Mouse (Mus musculus) spleen, postnatal 14 days (tissue): ENCODE data around the gene Zcchc17.

Source experiments
- DNase-seq, 2 experiments: peaks; one replicate each; pipeline ENCODE4 v3.0.0; 2021 to 2022; ENCODE audit warnings: low spot score in 2 of 2

Zcchc17 gene

GRCm38 (mm10) chr4:130286531-130286930, 73.2 kb downstream of the Zcchc17 start:
- no peak for DNase-seq

DNA sequence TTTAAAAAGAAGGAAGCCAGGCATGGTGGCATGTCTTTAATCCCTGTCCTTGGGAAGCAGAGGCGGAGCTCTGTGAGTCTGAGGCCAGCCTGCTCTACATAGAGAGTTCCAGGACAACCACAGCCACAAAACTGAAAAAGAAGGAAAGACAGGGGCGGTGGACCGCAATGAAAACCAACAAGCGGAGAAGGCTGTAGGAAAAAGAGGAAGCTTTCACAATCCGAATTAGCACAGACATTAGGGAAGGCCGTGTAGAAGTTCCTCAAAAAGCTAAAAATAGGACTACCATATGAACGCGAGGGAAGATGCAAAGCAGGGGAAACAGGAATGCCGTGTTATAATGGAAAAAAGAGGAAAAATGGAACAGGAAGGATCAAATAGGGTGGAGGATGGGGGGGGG, 75.9 kb downstream of the Zcchc17 start:
- no peak for DNase-seq

DNA sequence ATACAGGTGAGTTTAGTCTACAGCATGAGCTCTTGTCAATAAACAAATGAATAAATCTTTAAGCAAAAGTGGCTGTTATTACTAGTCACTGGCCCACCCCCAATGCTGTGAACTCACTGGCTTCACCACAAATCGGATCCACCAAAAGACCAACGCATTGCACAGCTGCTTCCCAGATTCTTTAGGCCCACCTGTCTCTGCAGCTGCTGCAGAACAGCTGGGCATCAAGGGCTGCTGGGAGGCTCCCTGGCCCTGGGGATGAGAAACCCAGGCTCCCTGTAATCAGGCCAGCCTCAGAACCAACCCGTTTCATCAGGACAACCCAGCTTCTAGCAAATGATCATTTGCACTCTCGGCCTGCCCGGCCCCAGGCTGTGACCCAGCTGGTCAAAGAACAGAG, 76.9 kb downstream of the Zcchc17 start:
- DNase-seq, result no peak

GRCm38 (mm10) chr4:130279105-130279504, 80.6 kb downstream of the Zcchc17 start, which contains the start of gene Serinc2:
TSS of gene Serinc2 (minus strand) at chr4:130279205.
- no peak for DNase-seq

GRCm38 (mm10) chr4:130276573-130277176, 83.1 kb downstream of the Zcchc17 start:
- DNase-seq, result no peak

DNA sequence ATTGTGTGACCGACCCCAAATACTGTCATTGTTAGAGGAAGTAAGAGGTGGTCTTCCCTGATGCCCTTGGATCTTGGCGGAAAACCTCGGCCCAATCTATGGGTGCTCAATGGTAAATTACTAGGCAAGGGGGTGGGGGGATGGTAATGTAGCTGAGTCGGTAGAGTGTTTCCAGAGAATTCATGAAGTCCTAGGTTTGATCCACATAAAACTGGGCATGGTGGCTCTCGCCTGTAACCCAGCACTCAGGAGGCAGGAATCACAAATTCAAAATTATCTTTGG, 84.0 kb downstream of the Zcchc17 start:
- no peak for DNase-seq

DNA sequence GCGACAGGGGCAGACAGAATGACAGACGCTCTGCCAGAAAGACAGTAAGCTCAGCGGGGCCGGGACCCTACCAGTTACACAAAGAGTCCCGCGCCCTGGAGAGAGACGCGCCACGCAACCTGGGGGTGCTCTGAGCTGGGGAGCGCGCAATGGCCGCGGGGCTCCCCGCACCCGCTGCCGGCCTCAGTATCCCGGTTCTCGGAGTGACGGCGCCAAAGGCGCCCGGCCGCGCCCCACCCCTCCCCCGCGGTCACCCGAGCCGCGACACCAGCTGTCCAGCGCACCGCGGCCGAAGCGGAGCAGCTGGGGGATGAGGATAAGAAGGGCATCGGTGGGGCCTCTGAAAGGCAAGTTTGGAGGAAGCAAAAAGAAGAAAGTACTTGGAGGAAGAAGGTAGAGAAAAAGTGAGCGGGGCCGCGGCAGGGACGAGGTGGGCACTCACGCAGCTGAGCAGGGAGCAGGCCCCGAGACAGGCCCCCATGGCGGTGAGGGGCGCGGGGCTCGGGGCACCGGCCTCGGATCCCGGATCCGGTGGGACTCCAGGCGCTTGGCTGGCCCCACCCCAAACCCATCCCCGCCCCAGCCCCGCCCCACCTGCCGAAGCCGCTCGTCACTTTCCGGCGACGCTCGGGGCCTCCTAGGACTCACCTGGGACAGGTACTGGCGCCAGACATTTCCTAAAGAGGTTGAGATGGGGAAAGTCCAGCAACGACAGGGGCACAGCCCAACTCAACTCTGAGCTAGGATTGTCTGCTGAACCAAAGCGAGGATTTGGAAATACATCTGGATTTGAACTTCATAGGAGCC, 84.5 kb downstream of the Zcchc17 start:
- no peak for DNase-seq

DNA sequence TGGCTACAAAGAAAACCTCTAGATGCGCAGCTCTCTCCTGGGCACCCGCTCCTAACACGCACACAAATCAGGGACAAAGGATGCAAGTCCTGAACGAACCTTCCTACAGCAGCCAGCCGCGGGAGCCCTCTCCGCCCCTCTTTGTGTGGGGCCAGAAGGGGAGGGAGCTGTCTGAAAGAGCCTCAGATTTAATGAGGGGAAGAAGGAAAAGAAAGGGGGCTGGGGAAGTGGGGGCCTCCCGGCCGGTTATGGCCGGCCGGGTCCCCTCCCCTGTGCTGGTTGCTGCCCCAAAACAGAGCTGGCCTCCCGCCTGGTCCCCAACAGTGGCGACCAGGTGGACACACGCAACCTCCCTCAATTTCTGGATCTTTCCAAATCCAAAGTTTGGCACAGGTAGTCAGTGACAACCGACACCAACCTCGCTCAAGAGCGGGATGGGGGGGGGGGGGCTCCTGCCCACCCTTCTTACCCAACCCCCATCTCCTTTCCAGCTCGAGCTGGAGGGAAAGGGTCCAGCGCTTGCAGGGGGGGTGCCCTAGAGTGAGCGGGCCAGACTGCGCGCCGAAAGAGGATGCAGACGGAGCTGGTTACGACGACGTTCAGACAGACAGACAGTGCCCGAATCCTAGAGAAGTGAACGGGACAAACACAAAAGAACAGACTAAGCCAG, 85.3 kb downstream of the Zcchc17 start:
- DNase-seq, result no peak

DNA sequence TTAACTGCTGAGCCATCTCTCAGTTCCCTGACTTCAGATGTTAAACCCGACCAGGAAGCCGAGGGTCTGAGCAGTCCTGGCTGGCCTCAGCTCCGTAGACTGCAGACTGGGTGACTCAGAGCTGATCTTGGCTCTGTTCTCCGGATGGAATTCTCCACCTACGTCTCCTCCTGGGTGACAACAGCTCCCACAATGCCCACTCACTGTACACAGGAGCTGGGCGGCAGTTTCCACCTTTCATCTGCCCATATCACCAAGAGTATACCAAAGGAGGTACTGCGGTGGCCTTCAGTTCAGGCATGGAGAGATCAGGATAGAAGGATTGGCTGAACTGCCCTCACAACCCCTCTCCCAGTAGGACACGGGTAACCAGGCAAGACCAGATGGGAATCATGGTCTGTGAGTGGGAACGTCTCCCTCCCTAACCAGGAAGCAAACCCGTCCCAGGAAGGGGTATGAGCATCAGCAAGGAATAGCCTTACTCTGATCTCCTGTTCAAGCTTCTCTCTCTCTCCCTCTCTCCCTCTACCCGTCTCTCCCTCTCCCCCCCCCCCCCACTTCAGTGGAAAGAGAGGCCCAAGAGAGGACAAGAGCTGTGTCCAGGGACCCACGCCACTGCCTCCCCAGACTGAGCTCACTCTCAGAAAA, 85.9 kb downstream of the Zcchc17 start:
- DNase-seq, result no peak

- DNase-seq, result no peak
Measured at GRCm38 (mm10) chr4:130270611-130271347, 89.0 kb downstream of the Zcchc17 start.

- DNase-seq, result no peak
Measured at GRCm38 (mm10) chr4:130270089-130270488, 89.7 kb downstream of the Zcchc17 start.

GRCm38 (mm10) chr4:130268736-130269135, 91.0 kb downstream of the Zcchc17 start:
- no peak for DNase-seq

DNA sequence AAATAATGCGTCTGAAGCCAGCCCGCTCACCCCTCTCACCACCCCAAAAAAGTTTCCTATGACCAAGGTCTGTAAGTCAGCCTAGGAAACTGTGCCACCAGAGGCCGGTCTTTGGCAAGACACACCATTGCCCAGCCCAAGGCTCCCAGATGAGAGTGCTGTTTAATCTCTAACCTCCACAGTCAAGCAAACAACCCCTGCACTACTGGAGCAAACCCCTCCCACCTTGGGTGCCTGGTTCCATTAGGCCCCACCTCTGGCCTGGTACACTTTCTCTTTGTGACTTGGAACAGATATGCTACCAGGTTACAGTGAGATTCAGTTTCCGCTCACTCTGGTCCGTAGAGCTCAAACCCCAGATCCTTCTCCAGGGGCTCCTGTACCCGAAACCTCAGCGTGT, 92.7 kb downstream of the Zcchc17 start:
- no peak for DNase-seq

- DNase-seq, result no peak
Measured at GRCm38 (mm10) chr4:130266601-130267000, 93.1 kb downstream of the Zcchc17 start.
